Mouse (Mus musculus): Measurements from ENCODE around the gene Spsb4.

Spsb4 gene

DNA sequence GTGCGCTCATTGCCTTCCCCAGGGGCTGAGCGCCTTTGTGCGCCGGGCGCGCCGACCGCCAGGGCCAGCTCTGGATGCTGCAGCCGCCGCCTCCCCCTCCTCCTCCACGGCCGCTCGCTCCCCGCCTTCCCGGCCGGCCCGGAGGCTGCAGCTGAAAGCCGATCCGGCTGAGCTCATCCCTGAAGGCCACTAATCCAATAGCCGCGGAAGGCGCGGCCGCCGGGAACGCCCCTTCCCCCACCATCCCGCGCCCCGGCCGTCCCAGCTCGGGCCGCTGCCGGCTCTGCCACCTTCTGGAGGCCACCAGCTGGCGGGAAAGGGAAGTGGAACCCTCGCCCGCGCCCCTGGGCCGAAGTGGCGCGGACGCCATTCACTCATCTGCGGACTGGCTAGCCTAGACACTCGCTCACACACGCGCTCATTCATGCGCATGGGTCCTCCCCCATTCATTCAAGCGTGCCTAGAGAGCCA is at the start of gene Spsb4:
Gene Spsb4, minus strand, starts transcription at position 167 of the 471 bp plus-strand sequence.
- peak; percentile 91 for DNase-seq (ENCODE audit: low read depth, low spot score)

DNA sequence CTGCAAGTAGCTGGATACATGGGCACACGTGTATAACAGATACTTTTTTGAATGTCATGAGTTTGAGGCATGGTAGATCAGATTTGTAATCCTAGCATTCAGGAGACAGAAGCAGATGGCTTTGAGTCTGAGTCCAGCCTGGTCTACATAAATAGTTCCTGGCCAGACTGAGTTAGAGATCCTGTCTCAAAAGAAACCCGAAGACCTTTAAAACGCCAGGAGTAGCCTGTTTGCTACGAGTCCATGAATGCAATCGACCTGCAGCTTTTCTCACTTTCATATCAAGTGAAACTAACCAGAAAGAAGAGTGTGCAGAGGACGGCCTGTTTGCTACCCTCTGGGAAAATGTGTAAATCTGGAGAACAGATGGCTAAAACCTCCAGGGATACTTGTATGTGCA is 49.1 kb upstream of the Spsb4 start:
- DNase-seq (ENCODE audit: low read depth, low spot score), result no peak

DNA sequence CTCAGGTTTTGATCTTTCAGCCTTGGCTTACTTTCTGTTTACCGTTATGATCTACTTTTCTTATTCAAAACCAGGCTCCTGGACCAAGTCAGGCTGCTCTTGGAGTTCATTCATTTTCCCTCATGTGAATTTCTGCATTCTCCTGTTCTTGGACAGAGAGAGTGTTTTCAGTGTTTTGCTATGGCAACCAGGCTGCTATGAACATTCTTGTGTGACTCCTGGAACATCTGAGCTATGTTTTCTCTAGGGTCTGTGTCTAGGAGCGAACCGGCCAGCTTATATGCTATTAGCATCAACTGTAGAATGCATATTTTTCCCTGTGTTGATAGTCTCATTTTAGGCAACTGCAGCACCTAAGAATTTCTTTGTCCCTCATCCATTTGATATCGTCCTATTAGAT is 47.2 kb upstream of the Spsb4 start:
- DNase-seq (ENCODE audit: low read depth, low spot score), result no peak

DNA sequence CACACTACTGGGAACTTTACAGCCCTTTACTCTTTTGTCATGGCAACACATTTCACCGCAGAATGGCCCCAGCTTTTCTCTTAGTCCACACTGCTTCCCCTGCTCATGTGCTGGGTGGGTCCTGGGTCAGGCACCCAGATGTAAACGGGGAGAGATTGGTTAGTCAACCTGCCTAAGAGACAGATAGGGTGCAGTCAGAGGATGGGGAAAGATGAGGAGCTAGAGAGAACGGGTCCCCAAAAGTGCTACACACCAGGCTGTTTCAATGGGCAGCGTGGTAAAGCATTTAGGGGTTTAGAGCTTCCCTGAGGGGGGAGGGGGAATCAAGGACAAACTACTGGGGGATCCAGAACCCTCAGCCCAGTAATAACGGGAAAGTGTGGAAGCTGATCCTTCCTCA is 46.6 kb upstream of the Spsb4 start:
- no peak for DNase-seq (ENCODE audit: low read depth, low spot score)

DNA sequence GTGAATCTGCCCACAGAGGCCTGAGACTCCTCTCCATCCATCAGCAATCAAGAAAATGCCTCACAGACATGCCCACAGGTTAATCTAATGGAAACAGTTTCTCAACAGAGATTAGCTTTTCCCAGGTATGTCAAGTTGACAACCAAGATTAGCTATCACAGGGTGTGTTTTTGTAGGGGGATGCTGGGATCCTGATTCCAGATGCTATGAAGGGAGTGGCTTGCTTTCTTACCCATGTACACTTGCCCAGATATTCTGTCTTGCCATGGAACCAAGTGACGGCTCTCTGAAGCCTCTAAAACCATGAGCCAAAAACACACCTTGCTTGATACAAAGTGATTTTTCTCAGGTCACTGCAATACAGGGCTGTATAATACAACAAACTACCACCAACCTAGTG is 45.5 kb upstream of the Spsb4 start:
- DNase-seq (ENCODE audit: low read depth, low spot score), result no peak

DNA sequence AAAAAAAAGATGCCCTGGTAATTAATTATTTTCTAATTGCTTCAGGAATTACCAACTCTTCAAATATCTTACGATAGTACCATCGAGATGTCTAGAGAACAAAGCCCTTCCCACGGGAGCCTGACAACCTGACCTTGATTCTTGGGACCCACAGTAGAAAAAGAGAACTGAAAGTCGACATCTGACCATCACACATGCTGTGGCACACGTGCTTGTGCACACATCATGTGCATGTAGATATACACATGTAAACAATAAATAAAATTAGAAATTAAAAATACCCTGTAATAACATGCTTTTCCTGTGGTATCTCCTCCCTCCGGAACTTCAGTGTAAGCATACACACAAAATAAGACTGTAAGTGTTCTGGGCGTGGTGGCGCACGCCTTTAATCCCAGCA is 43.1 kb upstream of the Spsb4 start:
- no peak for DNase-seq (ENCODE audit: low read depth, low spot score)

DNA sequence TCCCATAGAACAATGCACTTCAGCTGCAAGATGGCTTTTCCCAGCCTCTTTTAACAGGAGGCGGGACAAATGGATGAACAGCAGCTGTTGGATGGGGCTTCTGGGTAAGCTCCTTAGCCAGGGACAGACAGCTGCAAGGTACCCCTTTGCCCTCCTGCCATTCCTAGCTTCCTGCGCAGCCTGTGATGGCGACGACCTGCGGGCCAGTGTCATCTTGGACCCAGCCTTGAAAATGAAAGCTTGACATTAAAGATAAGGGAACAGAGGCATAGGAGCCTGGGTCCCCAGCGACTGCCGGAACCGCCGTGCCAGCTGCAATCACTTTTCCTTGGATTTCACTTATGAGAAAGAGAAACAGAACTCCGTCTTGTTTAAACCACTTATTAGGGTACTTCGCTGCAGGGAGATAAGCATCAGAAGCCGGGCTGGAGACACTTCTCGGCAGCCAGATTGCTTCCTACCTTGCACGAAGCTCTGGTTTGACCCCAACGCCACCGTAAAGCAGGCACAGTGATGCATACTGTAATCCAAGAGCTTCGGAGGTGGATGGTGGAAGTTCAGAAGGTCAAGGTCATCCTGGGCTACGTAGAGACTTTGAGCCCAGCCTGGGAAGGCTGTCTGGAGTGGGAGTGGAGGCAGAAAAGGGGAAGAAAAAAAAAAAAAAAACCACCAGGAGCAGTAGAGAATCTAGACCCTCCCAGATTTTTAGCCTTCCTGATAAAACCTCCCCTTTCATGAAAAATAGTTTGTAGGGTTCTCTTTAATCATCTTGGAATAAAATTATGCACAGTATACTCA is 38.1 kb upstream of the Spsb4 start:
- no peak for DNase-seq (ENCODE audit: low read depth, low spot score)

DNA sequence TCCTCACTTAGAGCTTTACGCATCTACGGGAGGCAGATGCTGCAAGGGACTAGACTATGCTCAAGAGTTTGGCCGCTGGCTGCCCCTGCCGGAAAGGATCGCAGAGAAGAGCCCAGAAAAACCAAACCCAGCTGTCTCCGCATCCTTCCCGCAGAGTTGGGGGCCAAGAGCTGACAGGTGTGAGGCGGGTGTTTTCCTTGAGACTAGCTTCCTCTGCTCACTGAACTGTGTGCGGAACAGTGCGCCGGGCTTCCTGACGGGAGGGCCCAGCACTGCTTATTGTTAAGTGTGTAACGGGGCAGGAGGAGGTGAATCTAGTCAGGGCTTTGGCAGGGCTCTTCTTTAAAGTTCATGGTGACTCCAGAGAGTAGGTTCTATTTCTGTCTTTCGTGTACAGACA is 37.3 kb upstream of the Spsb4 start:
- no peak for DNase-seq (ENCODE audit: low read depth, low spot score)

DNA sequence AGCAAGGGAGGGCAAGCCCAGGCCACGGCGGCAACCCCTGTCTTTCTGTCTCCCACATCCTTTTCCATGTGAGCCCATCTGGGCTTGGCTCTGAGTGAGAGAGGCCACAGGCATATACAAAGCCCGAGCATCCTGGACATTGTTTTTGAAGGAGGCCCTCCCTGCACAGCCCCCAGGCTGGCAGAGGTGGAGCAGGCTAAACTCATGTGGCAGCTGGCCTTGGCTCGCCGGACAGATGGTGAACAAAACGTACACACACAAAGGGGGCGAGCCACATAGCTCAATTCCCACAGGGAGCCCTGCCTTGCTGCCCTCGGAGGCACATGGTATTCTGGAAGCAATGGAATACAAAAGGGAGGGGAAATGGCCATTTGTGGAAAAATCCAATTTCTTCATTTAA is 32.5 kb upstream of the Spsb4 start:
- no peak for DNase-seq (ENCODE audit: low read depth, low spot score)

DNA sequence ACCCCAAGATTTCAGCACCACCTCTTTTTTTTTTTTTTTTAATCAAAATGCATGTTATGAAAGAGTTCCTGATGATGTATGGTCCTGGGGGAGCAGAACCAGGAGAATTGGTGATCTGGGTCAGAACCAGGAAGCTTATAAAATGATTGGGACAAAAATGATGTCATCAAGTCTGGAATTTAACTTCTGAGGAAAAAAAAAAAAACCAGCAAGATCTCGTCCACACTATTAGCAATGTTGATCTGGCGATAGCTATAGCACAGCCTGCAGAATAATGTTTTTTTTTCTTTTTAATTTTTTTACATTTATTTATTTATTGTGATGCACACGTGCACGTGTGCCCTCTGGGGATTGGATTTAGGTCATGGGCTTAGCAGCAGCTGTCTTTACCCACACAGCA is 27.6 kb upstream of the Spsb4 start:
- no peak for DNase-seq (ENCODE audit: low read depth, low spot score)

DNA sequence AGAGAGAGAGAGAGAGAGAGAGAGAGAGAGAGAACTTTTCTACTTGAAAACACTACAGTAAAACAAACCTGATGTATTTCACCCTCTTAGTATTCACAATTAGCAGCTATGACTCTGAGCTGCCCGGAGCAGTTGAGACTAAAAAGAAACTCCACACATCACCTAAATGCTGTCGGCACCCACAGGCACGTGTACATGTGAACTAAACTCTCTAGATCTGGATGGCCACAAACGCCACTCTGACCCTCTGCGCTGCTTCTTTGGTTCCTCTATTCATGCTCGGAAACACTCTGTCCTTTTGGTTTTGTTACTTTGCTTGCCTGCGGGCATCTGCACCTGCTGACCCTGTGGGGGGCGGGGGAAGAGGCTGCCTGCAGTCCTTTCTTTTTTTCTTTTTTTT is 23.0 kb upstream of the Spsb4 start:
- DNase-seq (ENCODE audit: low read depth, low spot score), result no peak

DNA sequence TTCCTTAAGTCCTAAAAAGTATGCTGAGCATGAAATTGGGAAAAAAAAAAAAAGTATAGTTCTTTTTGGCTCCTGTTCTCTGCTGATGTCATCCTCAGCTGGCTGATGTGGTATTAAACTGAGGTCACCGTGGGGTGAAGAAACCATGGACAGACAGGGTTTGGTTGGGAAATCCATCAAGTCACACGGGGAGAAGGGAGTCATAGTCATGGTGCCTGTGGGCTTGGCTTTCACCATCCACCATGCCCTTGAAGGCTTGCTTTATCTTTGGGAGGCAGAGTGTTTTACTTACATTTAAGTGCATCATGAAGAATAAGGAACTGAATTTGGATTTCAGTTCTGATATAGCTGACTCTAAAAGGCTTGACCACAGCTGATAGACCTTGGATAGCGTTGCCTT is 19.4 kb upstream of the Spsb4 start:
- DNase-seq (ENCODE audit: low read depth, low spot score), result no peak

DNA sequence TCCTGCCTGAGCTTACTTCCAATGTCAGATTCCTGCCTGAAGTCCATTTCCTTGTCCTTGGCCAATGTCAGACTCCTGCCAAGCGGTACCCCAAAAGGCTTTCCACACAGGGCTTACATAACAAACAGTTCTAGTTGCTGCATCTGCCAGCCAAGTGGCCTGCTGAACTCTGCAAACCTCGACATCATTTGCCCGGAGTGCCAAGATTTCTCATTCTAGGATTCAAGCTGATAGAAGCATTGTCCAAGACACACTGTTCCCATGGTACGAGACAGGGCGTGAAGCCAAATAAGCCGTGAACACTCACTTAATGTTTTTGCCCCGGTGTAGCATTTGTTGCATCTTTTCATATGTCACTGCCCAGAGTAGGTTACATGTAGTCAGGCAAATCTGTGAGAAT is 18.0 kb upstream of the Spsb4 start:
- DNase-seq (ENCODE audit: low read depth, low spot score), result no peak

DNA sequence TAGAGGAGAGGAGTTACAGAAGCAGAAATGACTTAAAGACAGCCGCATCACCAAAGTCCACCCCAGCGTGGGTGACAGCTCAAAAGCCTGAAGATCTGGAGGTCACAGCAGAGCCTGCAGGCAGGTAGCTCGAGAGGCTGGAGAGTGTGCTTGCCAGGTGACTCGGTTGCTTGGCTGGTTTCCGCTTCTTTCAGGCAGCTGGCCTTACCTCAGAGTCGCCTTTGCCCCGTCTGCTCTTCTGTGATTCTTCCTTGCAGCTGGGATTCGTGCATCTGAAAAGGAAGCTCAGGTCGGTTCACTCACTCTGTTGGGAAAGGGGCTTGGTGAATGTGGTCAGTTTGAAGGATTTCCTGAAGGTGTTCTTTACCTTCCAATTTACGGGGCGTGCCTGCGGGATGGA is 8.7 kb upstream of the Spsb4 start:
- no peak for DNase-seq (ENCODE audit: low read depth, low spot score)

DNA sequence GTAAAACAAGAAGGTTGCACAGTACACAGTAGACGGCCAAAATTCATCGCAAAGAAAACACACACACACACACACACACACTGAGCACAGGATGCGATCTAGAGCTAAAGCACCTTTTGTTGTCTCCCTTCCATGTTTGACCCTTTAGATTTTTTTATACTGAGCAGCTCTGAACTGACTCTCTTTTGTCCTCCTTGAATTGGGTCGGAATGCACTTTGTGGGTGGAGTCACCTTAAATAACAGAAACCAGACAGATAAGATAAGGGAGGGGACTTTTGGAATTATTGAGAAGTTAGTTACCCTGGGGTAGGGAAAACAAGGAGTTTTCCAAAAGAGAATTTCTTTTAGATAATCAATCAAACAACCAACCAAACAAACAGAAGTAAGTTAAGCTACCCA is 7.4 kb upstream of the Spsb4 start:
- no peak for DNase-seq (ENCODE audit: low read depth, low spot score)

DNA sequence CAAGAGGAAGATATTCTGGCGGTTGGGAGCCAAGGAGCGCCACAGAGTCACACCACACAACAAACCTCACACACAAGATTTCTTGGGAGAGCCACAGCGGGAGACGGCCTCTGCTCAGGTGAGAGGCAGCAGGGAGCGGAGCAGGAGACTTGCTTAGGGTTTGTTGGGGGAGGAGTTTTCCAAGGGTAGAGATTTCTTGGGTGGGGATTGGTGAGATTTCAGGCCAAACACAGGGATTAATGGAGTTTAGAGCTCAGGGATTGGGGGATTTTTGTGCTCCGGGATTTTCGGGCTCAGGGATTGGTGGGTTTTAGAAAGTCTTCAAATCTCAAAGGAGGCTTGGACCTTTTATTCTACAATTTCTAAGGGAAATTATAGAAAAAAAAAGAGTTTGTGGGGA is 5.8 kb upstream of the Spsb4 start:
- no peak for DNase-seq (ENCODE audit: low read depth, low spot score)

DNA sequence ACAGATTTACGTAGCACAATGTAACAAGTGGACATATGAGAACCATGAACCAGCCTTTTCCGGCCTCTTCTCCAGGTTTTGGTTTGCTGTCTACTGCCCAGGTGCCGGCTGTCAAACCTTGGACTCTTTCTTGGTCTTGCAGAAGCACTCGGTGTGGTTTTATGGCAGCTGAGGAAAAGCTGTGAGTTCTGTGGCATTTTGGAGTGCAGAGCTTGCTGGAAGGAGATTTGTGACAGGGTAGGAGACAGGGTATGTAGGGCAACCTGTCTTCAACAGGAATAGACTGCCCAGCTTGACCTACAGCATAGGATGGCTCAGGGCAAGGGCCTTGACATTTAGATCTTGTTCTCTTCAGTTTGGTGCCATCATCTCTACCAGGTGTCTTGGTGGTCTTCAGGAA is 4.3 kb upstream of the Spsb4 start:
- DNase-seq (ENCODE audit: low read depth, low spot score), result no peak

DNA sequence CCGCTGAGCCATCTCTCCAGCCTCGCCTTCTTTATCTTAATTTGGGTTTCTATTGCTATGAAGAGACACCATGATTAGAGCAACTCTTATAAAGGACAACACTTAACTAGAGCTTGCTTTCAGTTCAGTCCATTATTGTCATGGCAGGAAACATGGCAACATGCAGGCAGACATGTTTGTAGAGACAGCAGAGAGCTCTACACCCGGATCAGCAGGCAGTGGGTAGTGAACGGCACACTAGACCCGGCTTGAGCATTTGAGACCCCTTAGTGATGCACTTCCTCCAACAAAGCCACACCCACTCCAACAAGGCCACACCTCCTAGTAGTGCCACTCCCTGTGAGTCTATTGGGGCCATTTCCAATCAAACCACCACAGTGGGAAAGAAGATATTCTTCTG is 3.7 kb upstream of the Spsb4 start:
- no peak for DNase-seq (ENCODE audit: low read depth, low spot score)

DNA sequence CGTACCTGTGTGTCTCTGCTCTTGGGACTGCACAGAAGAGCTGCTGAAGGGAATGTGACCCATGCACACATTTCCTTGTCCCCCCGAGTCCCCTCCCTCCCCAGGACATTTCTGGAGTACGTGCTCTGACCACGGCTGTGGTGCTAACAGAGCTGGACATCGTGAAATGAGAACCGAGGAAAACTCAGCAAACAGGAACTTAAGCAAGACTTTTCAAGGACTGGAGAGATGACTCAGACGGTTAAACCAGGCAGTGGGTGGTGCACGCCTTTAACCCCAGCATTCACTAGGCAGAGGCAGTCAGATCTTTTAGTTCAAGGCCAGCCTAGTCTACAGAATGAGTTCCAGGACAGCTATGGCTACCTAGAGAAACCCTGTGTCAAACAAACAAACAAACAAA is 1.5 kb upstream of the Spsb4 start:
- no peak for DNase-seq (ENCODE audit: low read depth, low spot score)

DNA sequence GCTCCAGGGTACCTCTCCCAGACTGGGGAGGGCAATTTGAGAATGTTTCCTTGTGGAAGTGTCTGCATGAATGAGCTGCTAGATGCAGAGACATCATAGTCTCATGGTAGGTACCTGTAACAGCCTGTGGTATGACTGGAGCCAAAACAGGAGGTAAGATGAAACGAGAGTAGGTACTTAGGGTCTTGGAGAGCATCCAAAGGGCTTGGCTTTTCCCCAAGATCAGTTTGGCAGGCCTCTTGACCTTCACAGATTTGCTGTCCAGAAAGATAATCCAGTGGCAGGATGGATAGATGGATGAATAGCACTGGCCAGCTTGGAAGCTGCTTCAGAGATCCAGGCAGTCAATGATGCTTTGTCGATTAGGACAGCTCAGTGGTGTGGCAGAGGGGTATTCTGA is 1.0 kb upstream of the Spsb4 start:
- no peak for DNase-seq (ENCODE audit: low read depth, low spot score)

DNA sequence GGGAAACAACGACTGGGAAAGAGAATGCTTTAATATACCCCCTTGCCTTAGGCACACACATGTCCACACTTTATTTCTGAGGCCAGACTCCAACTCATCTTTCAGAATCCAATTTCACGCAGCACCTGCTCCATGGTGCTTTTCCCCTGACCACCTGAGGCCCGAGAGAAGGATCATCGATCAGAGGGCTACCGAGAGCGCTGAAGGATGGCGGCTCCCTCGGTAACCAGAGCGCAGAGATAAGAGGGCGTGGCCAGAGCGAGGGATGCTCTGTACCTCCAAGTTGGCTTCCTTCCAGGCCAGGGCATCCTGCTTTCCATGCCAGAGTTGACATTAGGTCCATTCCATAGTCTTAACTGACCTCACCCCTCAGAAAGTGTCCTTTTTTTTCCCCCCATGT is 588 bp upstream of the Spsb4 start:
- no peak for DNase-seq (ENCODE audit: low read depth, low spot score)

DNA sequence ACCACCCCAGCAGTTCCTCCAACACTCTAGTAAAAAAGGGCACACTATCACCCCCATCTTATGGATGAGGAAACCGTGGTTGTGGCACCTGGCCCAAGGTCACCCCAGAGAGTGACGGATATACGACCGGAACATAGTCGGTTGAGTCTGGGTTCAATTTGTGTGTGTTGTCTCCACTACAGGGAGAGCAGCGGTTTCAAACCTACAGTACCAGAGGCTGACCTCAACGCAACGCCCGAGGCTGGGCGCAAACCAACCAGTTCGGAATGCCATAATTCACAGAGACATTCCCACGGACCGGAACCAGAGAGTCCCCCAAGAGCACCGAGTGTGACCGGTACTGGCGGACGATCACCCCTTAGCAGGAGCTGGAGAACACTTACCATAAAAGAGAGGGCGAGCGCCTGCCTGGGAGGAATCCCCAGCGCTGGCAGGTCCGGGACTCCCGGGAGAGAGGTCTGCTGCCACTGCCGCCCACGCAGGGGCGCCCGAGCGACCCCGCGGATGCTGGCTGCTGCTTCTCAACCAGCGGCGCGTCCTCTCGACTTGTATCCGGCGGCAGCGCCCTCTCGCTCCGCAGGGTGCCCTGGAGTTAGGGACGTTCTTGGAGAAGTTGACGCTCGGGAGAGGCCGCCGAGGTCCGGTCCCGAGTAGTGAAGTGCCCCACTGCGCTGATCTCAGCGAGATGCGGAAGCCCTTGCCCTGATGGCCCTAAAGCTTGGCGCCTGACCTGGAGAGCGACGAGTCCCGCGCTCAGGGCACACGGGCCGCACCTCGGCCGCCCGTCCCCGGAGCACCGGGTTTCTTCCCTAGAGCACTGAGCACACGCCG is 617 bp downstream of the Spsb4 start:
- peak; percentile 81 for DNase-seq (ENCODE audit: low read depth, low spot score)

All from forelimb bud, embryonic 11.5 days (tissue).